Mouse (Mus musculus) liver, embryonic 13.5 days (tissue): ENCODE measurements around the gene Serpina1f. TPM values are rescaled to one million over a fixed set of nuclear protein-coding genes. Genes with fewer than 3 reads are reported as not detected.
"Not testable (repeated sequence)": the region's sequence is repeated elsewhere in the genome, so short reads cannot be mapped to it uniquely, and the experiment has no call there.

Experiments used
- ATAC-seq: fragments of 200-750 bp; cut with Nextera tagmentation; 2 replicates; pipeline ENCODE4 v1.8.0; 2017; ENCODE audit warnings: low read depth, mild to moderate bottlenecking, moderate number of reproducible peaks, moderate library complexity
- DNase-seq: peaks from one replicate; pipeline ENCODE4 v3.0.0; 2022
- H3K27ac ChIP-seq: fragments of 300-500 bp; sonication (generic); 2 replicates; pipeline ENCODE4 v1.5.1; 2015; ENCODE audit warnings: moderate library complexity, mild to moderate bottlenecking, inconsistent platforms
- H3K27me3 ChIP-seq: fragments of 300-500 bp; sonication (generic); 2 replicates; pipeline ENCODE4 v1.6.1; 2015; ENCODE audit warnings: mild to moderate bottlenecking, inconsistent platforms
- H3K36me3 ChIP-seq: fragments of 300-500 bp; sonication (generic); 2 replicates; pipeline ENCODE4 v1.6.1; 2015; ENCODE audit warnings: mild to moderate bottlenecking, inconsistent platforms
- H3K4me1 ChIP-seq: fragments of 300-500 bp; sonication (generic); replicated peaks from 2 replicates; pipeline ENCODE4 v1.6.1; 2015; ENCODE audit warnings: inconsistent platforms
- H3K4me2 ChIP-seq: fragments of 300-500 bp; sonication (generic); 2 replicates; pipeline ENCODE4 v1.6.1; 2015; ENCODE audit warnings: inconsistent platforms, mild to moderate bottlenecking, moderate library complexity
- H3K4me3 ChIP-seq: fragments of 300-500 bp; sonication (generic); replicated peaks from 2 replicates; pipeline ENCODE4 v1.5.1; 2015; ENCODE audit warnings: mild to moderate bottlenecking, inconsistent platforms
- H3K9ac ChIP-seq: fragments of 300-500 bp; sonication (generic); 2 replicates; pipeline ENCODE4 v1.6.1; 2015; ENCODE audit warnings: mild to moderate bottlenecking, inconsistent platforms
- H3K9me3 ChIP-seq: fragments of 300-500 bp; sonication (generic); replicated peaks from 2 replicates; pipeline ENCODE4 v1.6.1; 2016; ENCODE audit warnings: inconsistent platforms
- WGBS: fragments of 180-500 bp; shearing (Covaris S2); methylation state at CpG from one replicate; pipeline ENCODE4 v1.1.7; 2015; ENCODE audit not compliant: insufficient replicate concordance; 5-methylcytosine and 5-hydroxymethylcytosine counted together
- polyA plus RNA-seq: library from polyadenylated mRNA; unstranded; fragments of >200 nt; fragmentation: Nextera tagmentation; extraction: Ambion mirVana; gene quantifications from 2 replicates; pipeline ENCODE4 v1.2.1, GENCODE M21; 2015

The Serpina1f gene
- polyA plus RNA-seq, 1 experiment from 2014 or later, result 0.07 TPM

DNA sequence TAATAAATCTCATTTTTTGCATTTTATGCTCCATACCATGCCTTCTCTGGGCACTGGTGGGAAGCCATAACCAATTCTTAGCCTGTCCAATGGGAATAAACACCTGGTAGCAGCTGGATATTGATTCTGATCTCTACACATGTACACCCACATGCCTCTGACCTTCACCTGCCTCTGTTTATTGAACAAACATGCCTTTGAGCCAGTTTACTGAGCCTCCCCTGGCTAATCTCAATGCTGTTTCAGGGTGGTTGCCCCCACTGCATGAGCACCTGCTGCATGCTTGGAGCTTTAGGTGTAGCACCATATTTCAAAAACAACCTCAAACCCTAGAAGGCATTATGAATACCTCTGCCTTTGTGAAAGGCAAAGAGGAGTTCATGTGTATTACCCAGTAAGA is 33.3 kb downstream of the Serpina1f start:
- not testable (repeated sequence) for H3K9me3 ChIP-seq, H3K36me3 ChIP-seq, DNase-seq, H3K4me1 ChIP-seq, H3K27ac ChIP-seq, H3K4me2 ChIP-seq, H3K27me3 ChIP-seq, H3K4me3 ChIP-seq, H3K9ac ChIP-seq
- ATAC-seq, result peak; percentile 30; the same call in 1 of the 2 replicates

DNA sequence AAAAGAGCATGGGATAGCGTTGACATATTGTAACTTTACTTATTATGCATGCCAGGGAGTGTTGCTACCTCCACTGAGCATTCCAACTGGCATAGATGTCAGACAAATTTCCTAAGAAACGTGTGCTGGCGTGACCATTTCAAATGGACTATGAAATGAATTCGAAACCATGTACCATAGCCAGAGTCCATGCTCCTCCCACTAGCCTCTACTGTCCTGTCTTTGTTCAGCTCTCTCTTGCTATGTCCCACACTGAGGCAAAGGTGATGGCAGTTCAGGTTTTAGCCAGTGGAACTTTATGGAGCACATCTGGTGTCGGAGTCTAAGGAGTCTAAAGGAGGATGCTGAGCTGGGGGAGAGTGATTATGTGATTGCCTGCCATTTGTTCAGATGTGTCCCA is 35.3 kb downstream of the Serpina1f start:
- H3K36me3 ChIP-seq, result no peaks in the 10 kb centered on the region
- no peak overlapping the region for H3K9ac ChIP-seq
- no peak overlapping the region for H3K27ac ChIP-seq
- 67% methylated on average over 5 of the region's 5 CpGs for WGBS
- no peaks in the 10 kb centered on the region for H3K9me3 ChIP-seq
- no peaks in the 10 kb centered on the region for H3K27me3 ChIP-seq
- H3K4me2 ChIP-seq, result no peak overlapping the region
- peaks cover 3% of the 10 kb centered on the region; the same call in 1 of the 2 replicates for H3K4me1 ChIP-seq
- no peak for ATAC-seq
- no peak overlapping the region for H3K4me3 ChIP-seq
- no peak for DNase-seq

DNA sequence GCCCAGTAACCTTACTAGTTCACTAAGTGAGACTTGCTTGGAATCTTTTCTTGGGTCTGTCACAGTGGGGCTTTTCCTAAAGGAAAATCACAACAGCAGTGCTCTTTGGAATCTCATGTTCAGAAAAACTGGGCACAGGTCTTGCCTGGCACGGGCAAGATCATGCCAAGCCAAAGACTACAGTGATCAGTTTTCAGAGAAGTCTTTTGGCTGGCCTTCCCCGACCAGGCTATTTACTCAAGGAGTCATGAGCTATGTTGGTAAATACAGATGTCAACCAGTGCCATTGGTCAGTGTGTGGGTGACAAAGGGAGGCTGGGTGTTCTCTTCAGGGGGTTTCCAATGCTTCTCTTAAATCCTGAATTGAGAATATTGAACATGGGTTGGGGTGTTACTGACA is 36.2 kb downstream of the Serpina1f start:
- H3K9me3 ChIP-seq, result no peaks in the 10 kb centered on the region
- H3K9ac ChIP-seq, result no peak overlapping the region
- no peak overlapping the region for H3K4me3 ChIP-seq
- WGBS, result 49% methylated on average over 2 of the region's 2 CpGs
- H3K27ac ChIP-seq, result no peak overlapping the region
- DNase-seq (no peak), ATAC-seq (no peak)
- no peaks in the 10 kb centered on the region for H3K27me3 ChIP-seq
- no peak overlapping the region for H3K4me2 ChIP-seq
- H3K36me3 ChIP-seq, result no peaks in the 10 kb centered on the region
- H3K4me1 ChIP-seq, result peaks cover 3% of the 10 kb centered on the region; the same call in 1 of the 2 replicates

DNA sequence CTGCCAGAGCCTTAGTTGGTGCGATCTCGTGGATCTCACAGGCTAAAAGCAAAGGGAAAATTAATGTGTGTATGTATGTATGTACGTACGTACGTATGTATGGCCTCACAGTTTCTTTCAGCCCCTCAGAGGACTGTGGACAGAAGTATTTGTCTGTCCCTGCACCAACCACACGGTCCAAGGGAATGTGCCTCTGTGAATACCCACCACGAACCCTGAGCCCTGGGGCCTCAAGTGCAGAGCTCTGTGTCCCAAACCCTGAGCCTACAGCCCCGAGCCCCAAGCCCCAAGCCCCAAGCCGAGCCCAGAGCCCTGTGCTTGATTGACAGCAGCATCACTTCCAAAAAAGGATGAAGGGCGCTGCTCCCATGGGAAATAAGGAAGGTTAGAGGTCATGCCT is 37.3 kb downstream of the Serpina1f start:
- Histone ChIP-seq H3K36me3 (no peaks in the 10 kb centered on the region), H3K27me3 (no peaks in the 10 kb centered on the region), H3K9me3 (no peaks in the 10 kb centered on the region), H3K27ac (no peak overlapping the region), H3K4me2 (no peak overlapping the region), H3K4me3 (no peak overlapping the region), H3K9ac (no peak overlapping the region), H3K4me1 (peaks cover 3% of the 10 kb centered on the region; the same call in 1 of the 2 replicates)
- no peak for ATAC-seq
- 51% methylated on average over 10 of the region's 10 CpGs for WGBS
- DNase-seq, result no peak

DNA sequence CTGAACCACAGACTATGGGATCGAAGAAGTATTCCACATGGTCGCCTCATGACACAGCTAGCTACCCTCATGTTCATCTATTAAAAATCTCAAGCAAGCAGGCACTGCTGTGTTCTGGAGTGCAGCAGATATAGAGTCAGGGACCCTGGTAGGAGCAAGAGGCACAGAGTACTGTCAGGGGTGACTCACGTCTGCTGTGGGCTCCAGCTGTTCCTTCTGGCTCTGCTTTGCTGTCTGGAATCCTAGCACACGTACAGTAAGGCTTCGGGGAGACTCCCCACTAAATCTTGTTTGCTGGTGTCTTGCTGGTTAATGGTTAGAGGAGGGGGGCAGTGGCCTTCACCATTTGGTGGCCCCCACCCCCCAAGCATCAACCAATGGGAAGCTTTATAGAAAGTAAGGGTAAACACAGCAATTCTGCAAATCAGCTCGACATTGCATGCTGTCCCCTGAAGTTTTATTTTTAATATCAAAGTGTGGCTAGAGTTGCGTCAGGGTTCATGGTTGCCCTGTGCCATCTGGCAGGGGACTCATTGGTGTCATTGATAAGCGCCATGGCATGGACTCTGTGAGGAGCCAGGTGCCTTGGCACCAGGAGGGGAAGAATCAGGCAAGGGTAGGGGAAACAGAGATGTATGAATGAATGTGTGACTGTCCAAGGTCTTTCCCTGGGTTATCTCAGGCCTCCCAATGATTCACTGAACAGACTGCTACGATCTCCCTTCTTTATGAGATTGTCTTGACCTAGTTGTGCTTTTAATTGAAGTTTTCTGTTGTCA is 38.3 kb downstream of the Serpina1f start, which contains the start of gene Serpina6:
Gene Serpina6, minus strand, starts transcription at position 365 of the 779 bp plus-strand sequence.
- WGBS, result 50% methylated on average over 9 of the region's 9 CpGs
- Histone ChIP-seq H3K9me3 (no peaks in the 10 kb centered on the region), H3K27me3 (no peaks in the 10 kb centered on the region), H3K4me2 (peak within 1 kb of the TSS; percentile 48), H3K27ac (peak within 1 kb of the TSS; percentile 73), H3K4me1 (peaks cover 3% of the 10 kb centered on the region; the same call in 1 of the 2 replicates), H3K9ac (peak within 1 kb of the TSS; percentile 52), H3K4me3 (peak within 1 kb of the TSS; percentile 47), H3K36me3 (no peaks in the 10 kb centered on the region)
- peak; percentile 53 for ATAC-seq
- DNase-seq, result no peak

DNA sequence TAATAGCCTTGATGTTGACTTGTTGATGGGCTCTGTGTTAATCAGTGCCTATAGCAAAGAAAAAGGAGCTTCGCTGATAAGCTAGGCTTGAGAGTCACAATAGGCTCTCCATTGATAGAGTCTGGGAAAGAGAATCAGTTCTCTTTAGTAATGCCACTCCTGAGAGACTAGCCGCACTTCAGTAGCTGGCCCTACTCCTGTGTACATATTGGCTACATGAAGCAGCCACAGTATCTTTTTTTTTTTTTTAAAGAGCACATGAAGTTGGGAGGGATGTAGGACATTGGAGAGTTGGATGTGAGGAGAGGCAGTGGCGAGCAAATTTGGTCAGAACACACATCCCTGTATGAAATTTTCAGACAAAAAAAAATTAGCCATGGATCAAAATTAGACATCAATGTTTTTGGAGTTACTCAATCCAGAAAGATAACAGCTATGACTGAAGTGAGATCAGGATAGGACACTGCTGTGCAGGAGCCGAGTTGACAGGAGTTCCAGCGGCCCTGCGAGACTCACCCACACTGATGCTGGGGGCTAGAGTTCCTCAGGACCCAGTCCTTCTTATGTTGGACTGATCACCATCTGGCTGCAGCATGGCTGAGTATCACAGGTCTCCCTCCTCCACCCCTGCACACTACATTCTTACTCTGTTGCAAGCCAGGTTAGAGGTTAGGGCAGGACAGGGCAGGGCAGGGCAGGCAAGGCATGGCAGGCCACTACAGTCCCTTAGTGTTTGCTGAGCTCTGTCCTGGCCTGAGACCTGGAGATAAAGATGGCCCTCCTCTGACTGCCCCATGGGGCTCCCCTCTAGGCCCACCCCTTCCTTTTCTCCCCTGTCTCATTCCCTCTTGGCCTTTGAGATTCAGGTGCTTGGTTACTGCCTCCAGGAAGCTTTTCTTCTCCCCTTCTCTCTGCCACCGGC is 39.9 kb downstream of the Serpina1f start:
- Histone ChIP-seq H3K9ac (peak overlapping the region; percentile 52), H3K4me1 (peaks cover 3% of the 10 kb centered on the region; the same call in 1 of the 2 replicates), H3K36me3 (no peaks in the 10 kb centered on the region), H3K4me3 (peak overlapping the region; percentile 47), H3K27me3 (no peaks in the 10 kb centered on the region), H3K9me3 (no peaks in the 10 kb centered on the region), H3K27ac (peak overlapping the region; percentile 73), H3K4me2 (peak overlapping the region; percentile 48)
- WGBS, result 68% methylated on average over 7 of the region's 7 CpGs
- DNase-seq, result no peak
- ATAC-seq, result peak; percentile 64

DNA sequence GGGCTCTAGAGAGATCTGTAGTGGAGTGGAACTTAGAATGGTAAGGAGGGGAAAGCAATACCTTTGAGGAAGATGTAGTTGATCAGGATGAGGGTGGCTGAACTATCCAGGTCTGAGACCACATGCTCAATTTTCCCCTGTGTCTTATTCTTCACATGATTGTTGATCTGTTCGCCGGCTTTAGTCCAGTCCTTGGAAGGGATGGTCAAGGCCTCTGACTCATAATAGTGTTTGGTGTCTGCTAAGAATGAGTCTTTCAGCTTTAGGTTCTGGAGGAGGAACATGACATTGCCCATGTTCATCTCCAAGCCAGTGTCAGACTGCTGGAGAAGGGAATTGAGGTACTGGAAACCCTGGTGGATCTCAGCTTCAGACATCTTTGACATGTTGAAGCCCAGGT is 41.5 kb downstream of the Serpina1f start:
- DNase-seq (no peak), ATAC-seq (no peak)
- Histone ChIP-seq H3K27me3 (no peaks in the 10 kb centered on the region), H3K27ac (0 out of 2 replicates have a peak overlapping the region, but pooled peaks have one; percentile 4), H3K4me1 (peaks cover 3% of the 10 kb centered on the region; the same call in 1 of the 2 replicates), H3K9me3 (no peaks in the 10 kb centered on the region), H3K36me3 (no peaks in the 10 kb centered on the region), H3K9ac (no peak overlapping the region), H3K4me3 (peak overlapping the region; percentile 47), H3K4me2 (peak overlapping the region; percentile 48)
- 73% methylated on average over 2 of the region's 2 CpGs for WGBS

DNA sequence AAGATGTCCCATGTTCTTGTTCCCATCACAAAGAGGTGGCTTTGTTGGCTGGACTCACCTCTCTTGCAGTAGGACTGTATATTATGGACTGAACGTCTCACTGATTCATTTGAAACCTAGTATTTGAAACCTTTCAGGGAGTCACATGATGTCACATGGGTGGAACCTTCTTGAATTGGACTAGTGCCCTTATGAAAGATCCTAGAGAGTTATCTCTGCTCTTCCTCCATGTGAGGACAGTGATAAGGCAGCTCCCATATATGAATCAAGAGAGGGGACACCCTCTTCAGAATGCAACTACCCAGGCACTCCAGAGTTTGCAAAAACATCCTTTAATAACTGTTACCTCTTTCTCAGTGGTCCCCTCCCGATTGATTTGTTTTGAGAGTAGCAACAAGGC is 49.0 kb downstream of the Serpina1f start:
- H3K27ac ChIP-seq, result no peak overlapping the region; the same call in 1 of the 2 replicates
- no peaks in the 10 kb centered on the region for H3K9me3 ChIP-seq
- H3K27me3 ChIP-seq, result no peaks in the 10 kb centered on the region
- H3K4me1 ChIP-seq, result no peaks in the 10 kb centered on the region
- 44% methylated on average over 2 of the region's 2 CpGs for WGBS
- no peak for DNase-seq
- no peak overlapping the region for H3K4me2 ChIP-seq
- H3K9ac ChIP-seq, result no peak overlapping the region
- no peaks in the 10 kb centered on the region for H3K36me3 ChIP-seq
- H3K4me3 ChIP-seq, result no peak overlapping the region
- ATAC-seq, result no peak; the same call in 1 of the 2 replicates

DNA sequence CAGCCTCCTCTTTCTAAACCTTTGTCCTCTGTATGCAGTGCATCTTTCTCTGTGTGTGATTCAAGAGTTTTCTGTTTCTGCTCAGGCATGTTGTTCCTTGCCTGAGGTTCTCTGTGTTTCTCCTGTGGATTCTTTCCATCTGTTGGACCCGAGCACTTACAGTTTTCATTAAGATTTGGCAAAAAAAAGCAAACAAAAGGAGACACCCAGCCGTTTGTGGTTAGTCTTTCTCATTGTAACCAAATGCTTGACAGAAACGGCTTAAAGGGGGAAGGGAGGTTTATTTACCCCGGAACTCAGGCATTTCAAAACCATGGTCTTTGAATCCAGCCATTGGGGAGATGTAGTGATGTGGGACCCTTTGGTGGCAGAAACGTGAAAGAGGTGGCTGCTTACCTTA is 50.7 kb downstream of the Serpina1f start:
- H3K4me1 ChIP-seq, result no peaks in the 10 kb centered on the region
- ATAC-seq (no peak; the same call in 1 of the 2 replicates), DNase-seq (no peak)
- WGBS, result 22% methylated on average over 5 of the region's 5 CpGs
- H3K27ac ChIP-seq, result peak overlapping the region; percentile 34
- H3K9ac ChIP-seq, result no peak overlapping the region
- H3K4me2 ChIP-seq, result no peak overlapping the region
- no peaks in the 10 kb centered on the region for H3K27me3 ChIP-seq
- H3K9me3 ChIP-seq, result no peaks in the 10 kb centered on the region
- H3K36me3 ChIP-seq, result no peaks in the 10 kb centered on the region
- H3K4me3 ChIP-seq, result no peak overlapping the region

DNA sequence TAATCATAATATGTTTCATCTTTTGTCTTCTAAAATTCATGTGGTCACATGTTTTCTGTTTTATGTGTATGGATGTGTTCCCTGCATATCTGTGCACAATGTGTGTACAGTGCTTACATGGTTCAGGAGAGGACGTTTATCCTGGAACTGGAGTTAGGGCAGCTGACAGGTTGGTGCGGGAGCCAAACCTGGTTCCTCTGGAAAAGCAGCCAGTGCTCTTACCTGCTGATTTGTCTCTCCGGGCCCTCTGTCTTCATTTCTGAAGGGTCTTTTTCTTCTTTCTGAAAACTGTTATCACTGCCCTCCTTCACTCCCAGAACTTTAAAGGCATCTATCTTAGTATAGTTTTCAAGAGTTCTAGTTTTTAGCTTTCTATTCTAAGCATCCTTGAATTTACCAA is 51.5 kb downstream of the Serpina1f start:
- Histone ChIP-seq H3K9me3 (no peaks in the 10 kb centered on the region), H3K4me1 (no peaks in the 10 kb centered on the region), H3K27ac (no peak overlapping the region), H3K9ac (no peak overlapping the region), H3K4me2 (no peak overlapping the region), H3K4me3 (no peak overlapping the region), H3K36me3 (no peaks in the 10 kb centered on the region), H3K27me3 (no peaks in the 10 kb centered on the region)
- no peak for DNase-seq
- WGBS, result 61% methylated on average over 3 of the region's 3 CpGs
- ATAC-seq, result no peak

DNA sequence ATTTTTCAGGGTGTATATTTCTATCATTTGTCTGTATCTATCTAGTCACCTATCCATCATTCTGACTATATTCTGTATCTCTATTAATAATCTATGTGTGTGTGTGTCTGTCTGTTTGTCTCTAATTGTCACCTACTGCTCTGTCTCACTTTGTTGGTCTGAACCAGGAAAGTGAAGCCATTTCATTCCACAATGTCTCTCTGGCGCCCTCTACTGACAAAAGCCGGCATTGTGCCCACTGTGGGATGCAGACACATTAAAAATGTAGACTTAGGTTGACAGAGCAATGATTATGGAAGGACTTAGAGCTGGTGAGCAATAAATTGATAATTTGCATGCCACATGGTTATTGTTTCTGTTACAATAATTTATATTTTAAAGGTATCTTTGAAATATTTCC is 52.0 kb downstream of the Serpina1f start:
- ATAC-seq, result no peak
- Histone ChIP-seq H3K36me3 (no peaks in the 10 kb centered on the region), H3K9me3 (no peaks in the 10 kb centered on the region), H3K27me3 (no peaks in the 10 kb centered on the region), H3K4me1 (no peaks in the 10 kb centered on the region), H3K9ac (no peak overlapping the region), H3K4me2 (no peak overlapping the region), H3K27ac (no peak overlapping the region), H3K4me3 (no peak overlapping the region)
- WGBS, result 1% methylated on average over 2 of the region's 2 CpGs
- peak; percentile 18 for DNase-seq
